In genomic region chr2:33165229-33165628, GRCm38 (mm10) we compare ENCODE assay signal across 10 mouse cellular contexts. TPM values are rescaled to one million over a fixed set of nuclear protein-coding genes. Genes with fewer than 3 reads are reported as not detected.
A peak's percentile ranks its signal among the peaks of the same experiment; 100 is the strongest.
DNase-seq lines count a peak whose midpoint lies in the region; ATAC-seq and TF ChIP-seq lines count a peak whose summit lies in the region.
"Had no signal": no experiment of that assay in that cellular context is flagged by ENCODE, and none has a peak within 500 bp of the region (broad histone marks: within the 10 kb centered on the region; RNA-seq: fewer than 3 reads in every experiment).

No protein-coding gene starts in this region.

- TF ChIP-seq POLR2A in limb, embryonic 14.5 days (IDR thresholded peaks at IDR 0.05; ENCODE audit: borderline replicate concordance, extremely low read depth, insufficient read depth, insufficient read length): no peak

- H3K4me3 ChIP-seq in hindbrain, embryonic 10.5 days: no peak overlapping the region
- no peak overlapping the region for H3K4me3 ChIP-seq in hindbrain, embryonic 11.5 days (ENCODE audit: low read depth, low read length)
- no peak overlapping the region for H3K4me3 ChIP-seq in embryonic facial prominence, embryonic 15.5 days (replicated peaks)
- H3K4me3 ChIP-seq in intestine, embryonic 15.5 days (replicated peaks): no peak overlapping the region
- no peak overlapping the region for H3K4me3 ChIP-seq in limb, embryonic 14.5 days (replicated peaks; ENCODE audit: low read length)
- no peak overlapping the region for H3K4me3 ChIP-seq in midbrain, postnatal 0 days (ENCODE audit: low read depth, low read length)

- no peak for TF ChIP-seq CTCF in midbrain, postnatal 0 days (IDR thresholded peaks at IDR 0.05)

- H3K4me2 ChIP-seq in hindbrain, embryonic 11.5 days (replicated peaks; ENCODE audit: low read depth, low read length): no peak overlapping the region
- H3K4me2 ChIP-seq in embryonic facial prominence, embryonic 15.5 days (replicated peaks): no peak overlapping the region
- H3K4me2 ChIP-seq in intestine, embryonic 15.5 days (replicated peaks): no peak overlapping the region
- no peak overlapping the region for H3K4me2 ChIP-seq in limb, embryonic 14.5 days (replicated peaks; ENCODE audit: low read depth, low read length, severe bottlenecking)
- no peak overlapping the region for H3K4me2 ChIP-seq in midbrain, postnatal 0 days (ENCODE audit: low read depth, low read length, poor library complexity, severe bottlenecking)

- DNase-seq in hindbrain, embryonic 10.5 days (ENCODE audit: low spot score): no peak
- DNase-seq in hindbrain, embryonic 11.5 days (ENCODE audit: low spot score): no peak
- no peak for DNase-seq in limb, embryonic 14.5 days (ENCODE audit: low spot score)
- no peak for DNase-seq in midbrain, postnatal 0 days (ENCODE audit: low spot score)
- DNase-seq in embryo, embryonic 10.5 days (ENCODE audit: low spot score): no peak

- ATAC-seq in hindbrain, embryonic 11.5 days (ENCODE audit: low FRiP score): no peak
- no peak for ATAC-seq in embryonic facial prominence, embryonic 15.5 days (ENCODE audit: insufficient number of reproducible peaks, low FRiP score, low TSS enrichment, low read depth)
- no peak for ATAC-seq in intestine, embryonic 15.5 days
- ATAC-seq in limb, embryonic 14.5 days (ENCODE audit: low FRiP score, low read depth): no peak
- no peak for ATAC-seq in inflammation-experienced regulatory T-cells, adult 6 months
- ATAC-seq in midbrain, postnatal 0 days (ENCODE audit: low FRiP score): no peak

- peak overlapping the region; percentile 66 for H3K27ac ChIP-seq in hindbrain, embryonic 10.5 days
- no peak overlapping the region for H3K27ac ChIP-seq in hindbrain, embryonic 11.5 days (ENCODE audit: low read depth, low read length)
- peak overlapping the region; percentile 70; the same call in 1 of the 2 replicates for H3K27ac ChIP-seq in embryonic facial prominence, embryonic 15.5 days (replicated peaks)
- peak overlapping the region; percentile 63 for H3K27ac ChIP-seq in intestine, embryonic 15.5 days
- peak overlapping the region; percentile 53 for H3K27ac ChIP-seq in limb, embryonic 14.5 days (replicated peaks; ENCODE audit: low read depth, low read length)
- H3K27ac ChIP-seq in midbrain, postnatal 0 days (ENCODE audit: low read depth, low read length): no peak overlapping the region
- H3K27ac ChIP-seq: macrophage had no signal

- WGBS in hindbrain, embryonic 10.5 days: 72% methylated on average over 4 of the region's 4 CpGs
- 58% methylated on average over 4 of the region's 4 CpGs for WGBS in hindbrain, embryonic 11.5 days
- WGBS in embryonic facial prominence, embryonic 15.5 days: 54% methylated on average over 4 of the region's 4 CpGs
- WGBS in intestine, embryonic 15.5 days: 55% methylated on average over 4 of the region's 4 CpGs
- 29% methylated on average over 4 of the region's 4 CpGs for WGBS in limb, embryonic 14.5 days
- WGBS in midbrain, postnatal 0 days: 90% methylated on average over 4 of the region's 4 CpGs

- H3K27me3 ChIP-seq in hindbrain, embryonic 10.5 days (ENCODE audit: insufficient read depth, poor library complexity, severe bottlenecking): no peaks in the 10 kb centered on the region
- no peaks in the 10 kb centered on the region for H3K27me3 ChIP-seq in hindbrain, embryonic 11.5 days (ENCODE audit: control insufficient read depth, insufficient read depth, low read length)
- no peaks in the 10 kb centered on the region for H3K27me3 ChIP-seq in embryonic facial prominence, embryonic 15.5 days
- H3K27me3 ChIP-seq in intestine, embryonic 15.5 days (replicated peaks): no peaks in the 10 kb centered on the region
- no peaks in the 10 kb centered on the region for H3K27me3 ChIP-seq in limb, embryonic 14.5 days (ENCODE audit: control insufficient read depth, insufficient read depth, low read length)
- H3K27me3 ChIP-seq in midbrain, postnatal 0 days (ENCODE audit: insufficient read depth, low read length): no peaks in the 10 kb centered on the region
- H3K27me3 ChIP-seq: CH12.LX had no signal

- no peak overlapping the region for H3K9ac ChIP-seq in hindbrain, embryonic 11.5 days (ENCODE audit: low read depth, low read length)
- H3K9ac ChIP-seq in embryonic facial prominence, embryonic 15.5 days: no peak overlapping the region
- H3K9ac ChIP-seq in intestine, embryonic 15.5 days: no peak overlapping the region
- no peak overlapping the region for H3K9ac ChIP-seq in limb, embryonic 14.5 days (ENCODE audit: low read depth, low read length, severe bottlenecking)
- no peak overlapping the region for H3K9ac ChIP-seq in midbrain, postnatal 0 days (replicated peaks; ENCODE audit: low read length, poor library complexity, severe bottlenecking)

- peaks cover 31% of the 10 kb centered on the region for H3K4me1 ChIP-seq in hindbrain, embryonic 10.5 days (replicated peaks)
- H3K4me1 ChIP-seq in hindbrain, embryonic 11.5 days (replicated peaks; ENCODE audit: control insufficient read depth, insufficient read depth, low read length): no peaks in the 10 kb centered on the region
- peaks cover 32% of the 10 kb centered on the region for H3K4me1 ChIP-seq in embryonic facial prominence, embryonic 15.5 days
- H3K4me1 ChIP-seq in intestine, embryonic 15.5 days (replicated peaks): peaks cover 21% of the 10 kb centered on the region
- H3K4me1 ChIP-seq in limb, embryonic 14.5 days (ENCODE audit: control insufficient read depth, insufficient read depth, low read length): peaks cover 46% of the 10 kb centered on the region
- H3K4me1 ChIP-seq in midbrain, postnatal 0 days (ENCODE audit: insufficient read depth, low read length): no peaks in the 10 kb centered on the region

- H3K9me3 ChIP-seq in hindbrain, embryonic 10.5 days: no peaks in the 10 kb centered on the region
- H3K9me3 ChIP-seq in hindbrain, embryonic 11.5 days (ENCODE audit: control insufficient read depth, low read length): no peaks in the 10 kb centered on the region
- no peaks in the 10 kb centered on the region for H3K9me3 ChIP-seq in embryonic facial prominence, embryonic 15.5 days (replicated peaks)
- H3K9me3 ChIP-seq in intestine, embryonic 15.5 days: no peaks in the 10 kb centered on the region
- H3K9me3 ChIP-seq in limb, embryonic 14.5 days (ENCODE audit: control insufficient read depth, low read length): no peaks in the 10 kb centered on the region
- no peaks in the 10 kb centered on the region for H3K9me3 ChIP-seq in midbrain, postnatal 0 days (ENCODE audit: low read length)

- peaks cover 10% of the 10 kb centered on the region; the same call in 1 of the 2 replicates for H3K36me3 ChIP-seq in hindbrain, embryonic 10.5 days
- no peaks in the 10 kb centered on the region for H3K36me3 ChIP-seq in hindbrain, embryonic 11.5 days (ENCODE audit: control insufficient read depth, insufficient read depth, low read length)
- H3K36me3 ChIP-seq in embryonic facial prominence, embryonic 15.5 days: no peaks in the 10 kb centered on the region
- H3K36me3 ChIP-seq in intestine, embryonic 15.5 days: no peaks in the 10 kb centered on the region
- H3K36me3 ChIP-seq in limb, embryonic 14.5 days (ENCODE audit: control insufficient read depth, insufficient read depth, low read length): no peaks in the 10 kb centered on the region
- peaks cover 37% of the 10 kb centered on the region for H3K36me3 ChIP-seq in midbrain, postnatal 0 days (ENCODE audit: insufficient read depth, low read length)

RNA-seq across cellular contexts. Expression of gene Garnl3, which starts 33.8 kb away (rescaled TPM):
- 9.6 and 14.5 TPM in 2 replicates for polyA plus RNA-seq in hindbrain, embryonic 10.5 days (2016; fragmentation: Nextera tagmentation; extraction: Ambion mirVana)
- 14.3 and 18.5 TPM in 2 replicates for polyA plus RNA-seq in hindbrain, embryonic 11.5 days (2014; fragmentation: Nextera tagmentation; extraction: Ambion mirVana)
- 8.8 and 10.7 TPM in 2 replicates for polyA plus RNA-seq in embryonic facial prominence, embryonic 15.5 days (2015; fragmentation: Nextera tagmentation; extraction: Ambion mirVana)
- polyA plus RNA-seq in intestine, embryonic 15.5 days (2015; fragmentation: Nextera tagmentation; extraction: Ambion mirVana): 10.3 and 11.7 TPM in 2 replicates
- polyA plus RNA-seq in limb, embryonic 14.5 days (2012; rRNA removed): 10.1 and 12.0 TPM in 2 replicates
- polyA plus RNA-seq in limb, embryonic 14.5 days (2014; fragmentation: Nextera tagmentation; extraction: Ambion mirVana): 9.6 and 10.0 TPM in 2 replicates
- under 1 TPM in 2 of 3 experiments, not detected in 1; 0.18 to 0.44 TPM for polyA plus RNA-seq in inflammation-experienced regulatory T-cells, adult 6 months (2017; shearing (Covaris generic))
- 134 and 176 TPM in 2 replicates for total RNA-seq in midbrain, postnatal 0 days (2014; rRNA removed)
- 77.1 and 77.7 TPM in 2 replicates for polyA plus RNA-seq in midbrain, postnatal 0 days (2015; fragmentation: Nextera tagmentation; extraction: Ambion mirVana)

RNA-seq across cellular contexts. Expression of gene Angptl2, which starts 50.6 kb away (rescaled TPM):
- polyA plus RNA-seq in hindbrain, embryonic 10.5 days (2016; fragmentation: Nextera tagmentation; extraction: Ambion mirVana): 26.0 and 26.7 TPM in 2 replicates
- 19.9 and 21.3 TPM in 2 replicates for polyA plus RNA-seq in hindbrain, embryonic 11.5 days (2014; fragmentation: Nextera tagmentation; extraction: Ambion mirVana)
- polyA plus RNA-seq in embryonic facial prominence, embryonic 15.5 days (2015; fragmentation: Nextera tagmentation; extraction: Ambion mirVana): 59.2 and 62.1 TPM in 2 replicates
- 36.8 and 38.5 TPM in 2 replicates for polyA plus RNA-seq in intestine, embryonic 15.5 days (2015; fragmentation: Nextera tagmentation; extraction: Ambion mirVana)
- 104 and 123 TPM in 2 replicates for polyA plus RNA-seq in limb, embryonic 14.5 days (2012; rRNA removed)
- 67.2 and 70.3 TPM in 2 replicates for polyA plus RNA-seq in limb, embryonic 14.5 days (2014; fragmentation: Nextera tagmentation; extraction: Ambion mirVana)
- 10 to 100 TPM; 17.1 to 19.5 (median 19.3) TPM for polyA plus RNA-seq in inflammation-experienced regulatory T-cells, adult 6 months (2017; shearing (Covaris generic))
- total RNA-seq in midbrain, postnatal 0 days (2014; rRNA removed): 16.7 and 16.8 TPM in 2 replicates
- 9.8 TPM in 2 replicates for polyA plus RNA-seq in midbrain, postnatal 0 days (2015; fragmentation: Nextera tagmentation; extraction: Ambion mirVana)

Comparison
In these comparisons a context has a peak if more than half of its experiments do, and no peak if none do; other contexts are left out.
1. H3K27ac ChIP-seq: peak in hindbrain, embryonic 10.5 days (single experiment), embryonic facial prominence, embryonic 15.5 days (single experiment), intestine, embryonic 15.5 days (single experiment) and limb, embryonic 14.5 days (single experiment); none in hindbrain, embryonic 11.5 days (single experiment) and midbrain, postnatal 0 days (single experiment).